Mouse (Mus musculus): ENCODE data around the gene Sirt2. TPM values are rescaled to one million over a fixed set of nuclear protein-coding genes. Genes with fewer than 3 reads are reported as not detected.

Gene Sirt2
- 86.4 and 89.1 TPM in 2 replicates for polyA plus RNA-seq (2016; fragmentation: Nextera tagmentation; extraction: Ambion mirVana)

DNA sequence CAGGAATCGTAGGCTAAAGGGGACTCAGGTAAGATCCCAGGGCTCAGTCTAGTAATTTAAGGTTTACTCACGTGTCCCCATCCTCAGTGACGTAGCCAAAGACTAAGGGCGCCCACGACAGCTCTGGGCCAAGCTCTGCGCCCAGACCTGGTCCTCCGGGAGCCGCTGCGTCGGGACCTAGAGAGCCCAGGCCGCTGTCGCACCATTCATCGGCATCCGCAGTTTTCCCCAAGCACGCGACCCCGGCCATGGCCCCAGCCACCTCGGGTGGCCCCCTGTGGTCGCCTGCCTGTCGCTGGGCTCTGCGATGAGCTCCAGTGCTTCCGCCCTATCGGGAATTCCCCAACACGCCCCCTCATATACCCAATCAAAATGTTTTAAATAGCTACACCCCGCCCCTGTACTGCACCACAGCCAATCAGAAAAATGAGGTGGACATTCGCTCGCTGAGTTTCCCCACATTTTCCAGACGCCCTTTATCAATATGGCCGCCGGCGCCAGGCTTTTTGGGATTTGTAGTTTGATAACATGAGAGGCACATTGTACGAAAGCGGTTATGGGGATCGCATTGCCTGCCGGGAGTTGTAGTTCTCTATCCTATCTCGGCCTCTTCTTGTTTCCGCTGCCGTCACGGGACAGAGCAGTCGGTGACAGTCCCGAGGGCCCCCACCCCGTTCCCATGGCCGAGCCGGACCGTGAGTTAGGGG, at the start of gene Sirt2:
Sirt2 (plus strand) TSS at position 563 of the 707 bp plus-strand sequence.
- H3K27me3 ChIP-seq (replicated peaks), result no peaks in the 10 kb centered on the region
- H3K4me1 ChIP-seq, result peaks cover 25% of the 10 kb centered on the region
- under 1% methylated on average over 45 of the region's 45 CpGs for WGBS
- peak within 1 kb of the TSS; percentile 67 for H3K9ac ChIP-seq
- peak within 1 kb of the TSS; percentile 81 for H3K4me3 ChIP-seq
- peak; percentile 99 for ATAC-seq (ENCODE audit: low FRiP score, low read depth)
- H3K36me3 ChIP-seq, result peaks cover 11% of the 10 kb centered on the region
- H3K4me2 ChIP-seq (replicated peaks), result peak within 1 kb of the TSS; percentile 73
- no peak within 1 kb of the TSS for H3K27ac ChIP-seq
- no peaks in the 10 kb centered on the region for H3K9me3 ChIP-seq

DNA sequence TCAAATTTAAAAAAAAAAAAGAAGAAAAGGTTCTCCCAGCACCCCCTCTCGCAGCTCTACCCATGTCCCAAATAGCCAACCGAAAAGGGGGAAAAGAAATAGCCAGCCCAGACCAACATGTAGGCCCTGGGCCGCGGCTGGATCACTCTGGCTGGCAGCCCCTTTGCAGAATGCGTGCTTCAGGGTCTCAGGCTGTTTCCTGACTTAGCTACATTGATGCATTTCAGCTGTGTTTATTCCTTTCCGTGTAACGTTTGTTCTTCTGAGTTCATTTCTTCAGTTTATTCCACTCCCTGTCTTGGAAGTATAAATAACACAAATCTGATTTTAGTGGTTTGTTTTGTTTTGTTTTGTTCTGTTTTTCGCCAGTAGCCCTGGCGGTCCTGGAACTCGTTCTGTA, 48.8 kb upstream of the Sirt2 start:
- Histone ChIP-seq H3K9ac (no peak overlapping the region), H3K9me3 (no peaks in the 10 kb centered on the region), H3K27me3 (replicated peaks) (no peaks in the 10 kb centered on the region), H3K4me3 (no peak overlapping the region), H3K36me3 (no peaks in the 10 kb centered on the region), H3K4me1 (peaks cover 10% of the 10 kb centered on the region), H3K27ac (no peak overlapping the region), H3K4me2 (replicated peaks) (no peak overlapping the region)
- 89% methylated on average over 10 of the region's 10 CpGs for WGBS
- no peak for ATAC-seq (ENCODE audit: low FRiP score, low read depth)

DNA sequence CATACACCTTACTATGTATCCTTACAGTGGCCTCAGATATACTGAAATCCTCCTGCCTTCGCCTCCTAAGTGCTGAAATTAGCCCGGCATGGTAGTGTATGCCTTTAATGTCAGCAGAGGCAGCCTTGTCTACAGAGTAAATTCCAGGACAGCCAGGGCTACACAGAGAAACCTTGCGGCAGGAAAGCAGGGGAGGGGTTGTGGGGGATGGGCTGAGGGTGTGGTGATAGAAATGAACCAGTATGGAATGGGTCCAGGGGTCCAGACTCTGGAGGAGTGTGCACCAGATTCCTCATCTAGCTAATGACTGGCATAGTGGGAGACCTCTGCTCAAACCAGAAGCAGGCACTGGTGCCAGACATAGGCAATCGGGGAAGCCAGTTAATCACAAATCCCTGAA, 47.4 kb upstream of the Sirt2 start:
- H3K27ac ChIP-seq, result no peak overlapping the region
- 70% methylated on average over 4 of the region's 4 CpGs for WGBS
- no peaks in the 10 kb centered on the region for H3K27me3 ChIP-seq (replicated peaks)
- no peaks in the 10 kb centered on the region for H3K9me3 ChIP-seq
- H3K4me3 ChIP-seq, result no peak overlapping the region
- H3K4me1 ChIP-seq, result peaks cover 10% of the 10 kb centered on the region
- H3K9ac ChIP-seq, result no peak overlapping the region
- no peak overlapping the region for H3K4me2 ChIP-seq (replicated peaks)
- no peaks in the 10 kb centered on the region for H3K36me3 ChIP-seq
- ATAC-seq (ENCODE audit: low FRiP score, low read depth), result no peak

DNA sequence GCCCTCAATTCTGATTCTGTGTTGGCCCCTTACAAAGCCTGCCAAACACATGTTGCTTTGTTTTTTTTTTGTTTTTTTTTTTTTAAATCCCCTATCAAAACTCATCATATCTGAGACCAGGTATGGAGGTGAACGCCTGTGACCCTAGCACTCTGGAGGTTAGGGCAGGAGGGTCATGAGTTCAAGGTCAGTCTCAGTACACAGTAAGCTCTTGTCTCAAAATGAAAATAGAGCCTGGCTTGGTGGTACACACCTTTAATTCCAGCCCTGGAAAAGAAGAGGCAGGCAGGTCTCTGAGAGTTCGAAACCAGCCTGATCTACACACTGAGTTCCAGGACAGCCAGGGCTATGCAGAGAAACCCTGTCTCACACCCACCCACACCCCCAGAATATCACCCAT, 46.9 kb upstream of the Sirt2 start:
- Histone ChIP-seq H3K27me3 (replicated peaks) (no peaks in the 10 kb centered on the region), H3K4me3 (no peak overlapping the region), H3K4me2 (replicated peaks) (no peak overlapping the region), H3K9me3 (no peaks in the 10 kb centered on the region), H3K36me3 (no peaks in the 10 kb centered on the region), H3K4me1 (peaks cover 10% of the 10 kb centered on the region), H3K9ac (no peak overlapping the region), H3K27ac (no peak overlapping the region)
- no peak for ATAC-seq (ENCODE audit: low FRiP score, low read depth)
- WGBS, result 84% methylated on average over 2 of the region's 2 CpGs

DNA sequence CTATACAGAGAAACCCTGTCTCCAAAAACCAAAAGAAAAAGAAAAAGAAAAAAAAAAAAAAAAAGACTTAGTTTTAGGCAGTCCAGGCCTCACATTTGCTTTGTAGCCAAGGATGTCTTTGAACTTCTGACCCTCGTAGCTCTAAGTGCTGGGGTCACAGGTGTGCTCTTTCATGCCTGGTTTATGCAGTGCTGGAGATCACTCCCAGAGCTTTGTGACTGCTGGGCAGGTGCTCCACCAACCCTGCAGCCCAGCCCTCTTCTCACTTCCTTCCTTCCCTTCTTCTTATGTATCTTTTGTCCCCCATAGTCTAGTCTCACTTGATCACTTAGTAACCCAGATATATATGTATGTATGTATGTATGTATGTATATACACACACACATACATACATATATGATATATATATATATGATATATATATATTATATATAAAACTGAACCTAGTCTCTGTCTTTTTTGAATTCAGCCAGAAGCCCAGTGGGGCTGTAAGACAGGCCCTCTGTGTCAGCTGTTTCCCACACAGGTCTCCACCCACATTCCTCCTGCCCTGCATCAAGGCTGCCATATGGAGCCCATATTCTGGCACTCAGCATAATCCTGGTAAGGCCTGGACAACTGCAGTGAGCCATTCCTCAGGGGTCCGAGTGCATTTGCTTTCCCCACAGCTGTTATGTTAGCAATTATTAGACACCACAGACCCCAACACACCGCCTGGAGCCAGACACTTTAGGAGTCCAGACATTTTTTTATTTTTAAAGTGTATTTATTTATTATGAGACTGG, 45.6 kb upstream of the Sirt2 start:
- no peak overlapping the region for H3K27ac ChIP-seq
- H3K4me2 ChIP-seq (replicated peaks), result no peak overlapping the region
- H3K4me1 ChIP-seq, result peaks cover 10% of the 10 kb centered on the region
- no peak overlapping the region for H3K9ac ChIP-seq
- WGBS, result 72% methylated on average over 3 of the region's 3 CpGs
- H3K36me3 ChIP-seq, result no peaks in the 10 kb centered on the region
- no peaks in the 10 kb centered on the region for H3K27me3 ChIP-seq (replicated peaks)
- H3K9me3 ChIP-seq, result no peaks in the 10 kb centered on the region
- ATAC-seq (ENCODE audit: low FRiP score, low read depth), result no peak
- no peak overlapping the region for H3K4me3 ChIP-seq

DNA sequence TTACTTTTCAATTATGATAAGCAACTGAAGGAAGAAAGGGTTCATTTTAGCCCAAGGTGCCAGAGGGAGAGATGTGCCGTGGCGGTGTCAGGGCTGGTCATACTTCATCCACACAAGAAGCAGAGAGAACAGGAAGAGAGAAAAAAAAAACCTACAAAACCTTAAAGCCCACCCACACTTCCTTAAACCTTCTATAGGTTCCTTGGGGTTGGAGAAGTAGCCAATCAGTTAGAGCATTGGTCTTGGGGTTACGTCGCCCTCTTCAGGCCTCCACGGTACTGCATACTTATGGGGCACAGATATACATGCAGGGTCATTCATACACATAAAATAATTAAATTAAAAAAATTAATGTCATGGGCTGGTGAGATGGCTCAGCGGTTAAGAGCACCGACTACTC, 44.5 kb upstream of the Sirt2 start:
- H3K27ac ChIP-seq, result no peak overlapping the region
- no peaks in the 10 kb centered on the region for H3K27me3 ChIP-seq (replicated peaks)
- no peaks in the 10 kb centered on the region; the same call in 1 of the 2 replicates for H3K4me1 ChIP-seq
- H3K4me2 ChIP-seq (replicated peaks), result no peak overlapping the region
- no peak overlapping the region for H3K9ac ChIP-seq
- no peak overlapping the region for H3K4me3 ChIP-seq
- H3K36me3 ChIP-seq, result no peaks in the 10 kb centered on the region
- ATAC-seq (ENCODE audit: low FRiP score, low read depth), result no peak
- no peaks in the 10 kb centered on the region for H3K9me3 ChIP-seq
- 93% methylated on average over 7 of the region's 7 CpGs for WGBS

DNA sequence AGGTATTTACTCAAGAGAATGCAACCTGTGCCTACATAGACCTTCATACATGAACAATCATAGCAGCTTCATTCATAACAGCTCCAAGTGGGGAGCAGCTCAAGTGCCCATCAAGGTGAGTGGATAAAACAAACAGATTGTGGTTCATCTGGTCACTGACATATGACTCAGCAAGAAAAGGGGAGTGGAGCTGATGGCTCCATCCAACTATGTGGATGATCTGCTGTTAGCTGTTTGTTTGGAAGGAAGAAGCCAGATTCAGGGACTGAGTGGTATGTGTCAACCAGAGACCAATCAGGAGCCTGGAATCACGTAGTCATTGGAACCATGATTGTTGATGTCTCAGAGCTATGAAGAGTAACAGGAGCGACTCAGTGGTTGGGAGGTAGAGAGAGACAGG, 41.9 kb upstream of the Sirt2 start:
- ATAC-seq (ENCODE audit: low FRiP score, low read depth), result no peak
- Histone ChIP-seq H3K4me1 (peaks cover 6% of the 10 kb centered on the region; the same call in 1 of the 2 replicates), H3K4me3 (no peak overlapping the region), H3K27me3 (replicated peaks) (no peaks in the 10 kb centered on the region), H3K27ac (no peak overlapping the region), H3K36me3 (no peaks in the 10 kb centered on the region), H3K4me2 (replicated peaks) (no peak overlapping the region), H3K9me3 (no peaks in the 10 kb centered on the region), H3K9ac (no peak overlapping the region)
- 94% methylated on average over 2 of the region's 2 CpGs for WGBS

DNA sequence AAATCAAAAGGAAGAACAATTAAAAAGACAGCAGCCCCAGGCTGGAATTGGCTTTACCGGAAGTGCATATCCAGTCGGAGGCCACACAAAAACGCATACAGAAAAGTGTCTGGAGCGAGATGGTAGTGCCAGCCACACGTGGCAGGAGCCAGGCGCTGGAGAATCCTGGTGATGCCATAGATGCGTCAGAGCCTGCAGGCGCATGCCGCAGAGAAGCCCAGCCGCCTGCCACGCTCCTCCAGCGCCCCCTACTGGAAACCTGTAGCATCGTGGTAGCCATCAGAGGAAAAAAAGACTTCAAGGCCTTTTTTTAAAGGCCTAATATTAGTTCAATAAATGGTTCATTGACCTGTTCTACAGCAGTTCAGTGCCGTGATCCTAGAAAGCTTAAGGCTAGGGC, 39.9 kb upstream of the Sirt2 start:
- Histone ChIP-seq H3K9ac (no peak overlapping the region), H3K4me2 (replicated peaks) (peak overlapping the region; percentile 36), H3K27ac (no peak overlapping the region), H3K4me3 (no peak overlapping the region), H3K9me3 (peaks cover 6% of the 10 kb centered on the region; the same call in 1 of the 2 replicates), H3K4me1 (peaks cover 6% of the 10 kb centered on the region; the same call in 1 of the 2 replicates), H3K27me3 (replicated peaks) (no peaks in the 10 kb centered on the region), H3K36me3 (no peaks in the 10 kb centered on the region)
- 8% methylated on average over 14 of the region's 14 CpGs for WGBS
- 0 out of 2 replicates have a peak, but pooled peaks have one; percentile 62 for ATAC-seq (ENCODE audit: low FRiP score, low read depth)

DNA sequence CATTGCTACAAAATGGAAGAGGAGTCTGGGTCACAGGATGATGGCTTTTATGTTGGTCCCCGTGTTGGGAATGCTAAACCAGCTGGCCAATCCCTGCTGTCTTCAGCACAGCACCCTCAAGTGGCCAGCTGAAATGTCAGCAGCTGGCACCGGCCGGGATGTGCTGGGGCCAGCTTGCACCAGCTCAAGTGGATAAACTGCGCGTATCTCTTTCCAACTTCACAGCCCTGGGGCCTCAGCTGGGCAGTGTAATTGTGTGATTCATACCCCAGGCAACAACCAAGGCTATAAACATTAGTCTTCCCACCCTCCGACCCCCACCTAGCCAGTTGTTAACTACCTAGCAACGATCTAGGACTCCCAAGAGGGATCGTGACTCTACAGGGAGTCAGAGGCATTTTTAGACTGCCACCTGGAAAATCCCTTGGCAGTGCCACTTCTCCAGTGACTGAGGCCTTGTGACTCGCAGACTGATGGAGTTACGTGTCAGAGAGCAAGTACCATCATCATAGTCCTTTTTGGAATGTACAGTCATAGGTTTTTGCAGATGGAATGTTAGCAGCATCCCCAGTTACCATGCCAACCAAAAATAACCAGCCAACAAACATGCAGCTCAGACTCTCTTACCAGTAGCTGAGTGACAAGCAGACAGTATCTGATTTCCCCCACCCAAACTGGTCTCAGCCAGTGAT, 38.7 kb upstream of the Sirt2 start:
- peaks cover 6% of the 10 kb centered on the region; the same call in 1 of the 2 replicates for H3K9me3 ChIP-seq
- ATAC-seq (ENCODE audit: low FRiP score, low read depth), result peak; percentile 61
- H3K4me3 ChIP-seq, result no peak overlapping the region
- peaks cover 12% of the 10 kb centered on the region; the same call in 1 of the 2 replicates for H3K4me1 ChIP-seq
- no peak overlapping the region for H3K27ac ChIP-seq
- H3K36me3 ChIP-seq, result no peaks in the 10 kb centered on the region
- no peak overlapping the region for H3K4me2 ChIP-seq (replicated peaks)
- no peak overlapping the region for H3K9ac ChIP-seq
- WGBS, result 42% methylated on average over 10 of the region's 10 CpGs
- H3K27me3 ChIP-seq (replicated peaks), result peaks cover 8% of the 10 kb centered on the region; the same call in 1 of the 2 replicates

DNA sequence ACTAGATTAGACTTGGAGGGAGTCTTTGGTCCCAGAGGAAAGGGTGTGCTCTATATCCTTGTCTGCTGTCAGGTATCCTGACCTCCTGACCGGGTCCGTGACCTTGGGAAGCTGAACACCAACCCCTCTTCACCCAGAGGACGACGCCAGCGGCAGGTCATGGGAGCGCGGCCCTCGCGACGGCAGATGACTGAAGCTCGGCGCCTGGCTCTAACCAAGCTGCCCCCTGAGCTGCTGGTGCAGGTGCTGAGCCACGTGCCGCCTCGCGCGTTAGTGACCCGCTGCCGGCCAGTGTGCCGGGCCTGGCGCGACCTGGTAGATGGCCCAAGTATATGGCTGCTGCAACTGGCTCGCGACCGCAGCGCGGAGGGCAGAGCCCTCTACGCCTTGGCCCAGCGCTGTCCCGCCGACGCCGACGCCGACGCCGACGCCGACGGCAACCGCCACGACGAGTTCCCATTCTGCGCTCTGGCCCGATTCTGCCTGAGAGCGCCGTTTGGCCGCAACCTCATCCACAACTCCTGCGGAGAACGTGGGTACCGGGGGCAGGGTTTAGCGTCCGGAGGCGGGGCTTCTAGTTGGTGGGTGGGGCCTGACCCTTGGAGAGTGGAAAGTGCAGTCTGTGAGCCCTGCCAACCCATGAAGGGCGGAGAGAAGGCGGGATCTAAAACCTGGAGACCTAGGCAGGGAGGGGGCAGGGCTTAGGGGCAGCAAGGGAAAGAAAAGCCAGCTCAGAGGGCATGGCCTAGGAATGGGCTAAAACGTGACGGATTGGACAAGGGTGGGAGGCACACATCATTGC, 34.0 kb upstream of the Sirt2 start:
- Histone ChIP-seq H3K4me1 (peaks cover 10% of the 10 kb centered on the region; the same call in 1 of the 2 replicates), H3K4me3 (peak overlapping the region; percentile 39), H3K36me3 (peaks cover 9% of the 10 kb centered on the region), H3K27me3 (replicated peaks) (peaks cover 8% of the 10 kb centered on the region; the same call in 1 of the 2 replicates), H3K27ac (no peak overlapping the region), H3K9me3 (peaks cover 6% of the 10 kb centered on the region; the same call in 1 of the 2 replicates), H3K9ac (peak overlapping the region; percentile 50; the same call in 1 of the 2 replicates), H3K4me2 (replicated peaks) (peak overlapping the region; percentile 70)
- 2% methylated on average over 58 of the region's 58 CpGs for WGBS
- peak; percentile 71 for ATAC-seq (ENCODE audit: low FRiP score, low read depth)

DNA sequence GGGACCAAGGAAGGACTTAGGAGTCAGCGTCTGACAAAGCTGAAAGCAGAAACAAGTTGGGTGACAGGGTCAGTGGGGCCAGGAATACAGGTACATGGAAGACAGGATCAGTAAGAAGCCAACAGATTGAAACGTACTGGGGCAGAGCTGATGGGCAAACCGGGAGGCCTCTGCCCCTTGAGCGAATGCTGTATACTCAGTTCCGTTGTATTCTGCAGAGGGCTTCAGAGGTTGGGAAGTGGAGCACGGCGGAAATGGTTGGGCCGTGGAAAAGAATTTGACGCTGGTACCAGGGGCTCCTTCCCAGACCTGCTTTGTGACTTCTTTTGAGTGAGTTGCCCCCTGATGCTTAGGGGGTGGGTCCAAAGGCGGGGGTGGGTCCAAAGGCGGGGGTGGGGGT, 33.3 kb upstream of the Sirt2 start:
- ATAC-seq (ENCODE audit: low FRiP score, low read depth), result 0 out of 2 replicates have a peak, but pooled peaks have one; percentile 35

More for the DNA sequence above, 33.3 kb upstream of the Sirt2 start:
- Histone ChIP-seq H3K4me1 (peaks cover 6% of the 10 kb centered on the region; the same call in 1 of the 2 replicates), H3K27me3 (replicated peaks) (peaks cover 8% of the 10 kb centered on the region; the same call in 1 of the 2 replicates), H3K4me3 (peak overlapping the region; percentile 39), H3K27ac (no peak overlapping the region), H3K4me2 (replicated peaks) (peak overlapping the region; percentile 70), H3K36me3 (peaks cover 14% of the 10 kb centered on the region), H3K9me3 (peaks cover 6% of the 10 kb centered on the region; the same call in 1 of the 2 replicates), H3K9ac (no peak overlapping the region)
- WGBS, result 5% methylated on average over 11 of the region's 11 CpGs

All from neural tube, embryonic 12.5 days (tissue).